Mouse (Mus musculus): Measurements from ENCODE around the gene Gm14744. TPM values are rescaled to one million over a fixed set of nuclear protein-coding genes. Genes with fewer than 3 reads are reported as not detected.
"Not testable (repeated sequence)": the region's sequence is repeated elsewhere in the genome, so short reads cannot be mapped to it uniquely, and the experiment has no call there.

Gene Gm14744
- total RNA-seq (2021) = not detected
- long read RNA-seq, experiment 1 = 0 reads
- long read RNA-seq, experiment 2 = 0 reads

DNA sequence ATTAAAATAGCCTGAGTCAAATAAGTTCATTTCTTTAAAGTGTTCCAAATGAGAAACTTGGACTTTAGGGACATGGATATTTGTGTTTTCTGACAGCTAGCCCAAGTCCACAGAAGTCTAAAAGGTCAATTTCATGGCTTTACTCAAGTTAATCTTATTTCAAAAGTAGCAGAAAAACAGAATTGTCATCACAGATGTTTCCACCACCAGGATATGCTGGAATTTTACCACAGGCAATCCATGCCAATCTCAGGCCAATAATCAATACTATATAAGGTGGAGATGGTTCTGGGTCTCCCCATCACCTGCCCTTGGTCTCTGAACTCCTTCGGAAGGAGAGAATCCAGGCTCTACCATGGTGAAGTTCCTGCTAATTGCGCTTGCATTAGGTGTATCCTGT lies at the start of gene Gm14744:
Gene Gm14744, plus strand, starts transcription at position 301 of the 400 bp plus-strand sequence.
- DNase-seq (ENCODE audit: low spot score in 2 of 2) = not testable (repeated sequence)

GRCm38 (mm10) chrX:77853523-77853922 lies 11.0 kb upstream of the Gm14744 start, which contains the start of gene Pbsn:
TSS of gene Pbsn (minus strand) at chrX:77853623.
- DNase-seq (ENCODE audit: low spot score in 2 of 2) = no peak

DNA sequence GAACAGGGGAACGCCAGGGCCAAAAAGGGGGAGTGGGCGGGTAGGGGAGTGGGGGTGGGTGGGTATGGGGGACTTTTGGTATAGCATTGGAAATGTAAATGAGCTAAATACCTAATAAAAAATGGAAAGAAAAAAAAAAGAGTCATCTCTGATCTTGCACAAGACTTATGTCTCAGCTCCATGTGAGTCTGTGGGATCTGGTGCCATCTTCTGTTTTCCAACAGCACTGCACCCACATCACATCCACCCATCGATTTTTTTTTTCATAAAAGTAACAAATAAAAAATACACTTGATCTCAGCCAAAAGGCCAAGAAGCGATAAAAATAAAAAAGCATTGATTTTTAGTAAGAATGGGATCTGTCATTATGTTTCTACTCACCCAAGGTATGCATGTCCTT lies 15.5 kb downstream of the Gm14744 start:
- DNase-seq (ENCODE audit: low spot score in 2 of 2) = not testable (repeated sequence)

Other genes starting within 250 kb of the Gm14744 start
- 10 to 100 TPM; 13.7 to 14.7 TPM for gene Prkx, start 68.5 kb upstream of the Gm14744 start, total RNA-seq (2021)
- not detected for gene Pbsn, start 11.1 kb upstream of the Gm14744 start, total RNA-seq (2021)
- gene 5430402E10Rik, start 60.3 kb downstream of the Gm14744 start, total RNA-seq (2021) = not detected
- not detected for gene Obp1a, start 226.6 kb downstream of the Gm14744 start, total RNA-seq (2021)